Mouse (Mus musculus): ENCODE results near the gene Olfr376.

- TF ChIP-seq ZNF384 (IDR thresholded peaks at IDR 0.05; ENCODE audit: low read depth, low read length) (no peak), HCFC1 (IDR thresholded peaks at IDR 0.05; ENCODE audit: borderline replicate concordance, insufficient read depth, low read length) (no peak), MAFK (IDR thresholded peaks at IDR 0.05; ENCODE audit: insufficient read depth, low read depth, low read length) (no peak), CHD2 (IDR thresholded peaks at IDR 0.05; ENCODE audit: low read depth, low read length) (peak; percentile 85)
Measured at GRCm38 (mm10) chr11:73329442-73329841, 41.6 kb upstream of the Olfr376 start, which contains the start of the genes Aspa, Gm49340 and Spata22.
